Mouse (Mus musculus) MN1 (cell line): ENCODE measurements around the gene Muc13.

Source experiments
- DNase-seq: peaks from one replicate; pipeline ENCODE4 v3.0.0-alpha.2; 2016; ENCODE audit warnings: low spot score

Muc13 gene

DNA sequence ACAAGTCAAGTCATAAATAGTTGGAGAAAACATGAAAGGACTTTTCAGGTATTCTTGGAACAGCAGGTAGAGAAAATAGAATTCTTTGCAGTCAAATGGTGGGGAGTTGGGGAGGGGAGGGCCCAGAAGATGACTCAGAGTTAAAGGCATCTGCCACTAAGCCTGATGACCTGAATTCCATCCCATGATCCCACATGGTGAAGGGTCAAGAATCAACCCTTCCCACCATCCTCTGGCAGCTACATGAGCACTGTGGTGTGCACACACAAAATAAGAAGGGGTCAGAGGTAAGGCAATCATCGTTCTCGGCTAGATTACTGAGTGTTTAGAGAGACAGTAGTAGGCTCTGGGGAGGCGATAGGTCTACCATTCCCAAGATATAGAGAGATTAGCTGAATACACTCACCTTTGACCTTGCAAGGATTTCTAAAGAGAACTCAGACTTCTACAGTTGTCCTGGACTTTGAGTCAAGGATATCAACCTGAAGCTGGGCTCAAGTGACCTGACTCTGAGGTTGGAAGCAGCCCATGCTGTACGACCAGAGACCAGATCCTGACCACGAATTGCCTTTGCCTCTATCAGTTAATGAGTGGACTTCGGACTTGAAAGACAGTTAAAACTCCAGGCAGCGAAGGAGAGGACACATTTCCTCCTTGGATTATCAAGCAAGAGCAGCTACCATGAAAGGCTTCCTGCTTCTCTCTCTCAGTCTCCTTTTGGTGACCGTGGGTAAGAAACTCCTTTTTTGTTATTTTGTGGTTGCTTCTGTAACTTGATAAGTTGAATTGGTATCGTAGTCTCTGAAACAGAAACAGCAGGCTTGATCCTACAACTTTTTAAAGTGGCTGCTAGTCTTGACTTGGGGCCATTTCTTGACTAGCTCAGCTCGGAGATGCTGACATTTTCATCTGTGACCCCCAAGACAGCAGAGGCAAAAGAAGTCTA is at the start of gene Muc13:
TSS of gene Muc13 (plus strand) at position 192 of the 946 bp plus-strand sequence.
- DNase-seq, result no peak

DNA sequence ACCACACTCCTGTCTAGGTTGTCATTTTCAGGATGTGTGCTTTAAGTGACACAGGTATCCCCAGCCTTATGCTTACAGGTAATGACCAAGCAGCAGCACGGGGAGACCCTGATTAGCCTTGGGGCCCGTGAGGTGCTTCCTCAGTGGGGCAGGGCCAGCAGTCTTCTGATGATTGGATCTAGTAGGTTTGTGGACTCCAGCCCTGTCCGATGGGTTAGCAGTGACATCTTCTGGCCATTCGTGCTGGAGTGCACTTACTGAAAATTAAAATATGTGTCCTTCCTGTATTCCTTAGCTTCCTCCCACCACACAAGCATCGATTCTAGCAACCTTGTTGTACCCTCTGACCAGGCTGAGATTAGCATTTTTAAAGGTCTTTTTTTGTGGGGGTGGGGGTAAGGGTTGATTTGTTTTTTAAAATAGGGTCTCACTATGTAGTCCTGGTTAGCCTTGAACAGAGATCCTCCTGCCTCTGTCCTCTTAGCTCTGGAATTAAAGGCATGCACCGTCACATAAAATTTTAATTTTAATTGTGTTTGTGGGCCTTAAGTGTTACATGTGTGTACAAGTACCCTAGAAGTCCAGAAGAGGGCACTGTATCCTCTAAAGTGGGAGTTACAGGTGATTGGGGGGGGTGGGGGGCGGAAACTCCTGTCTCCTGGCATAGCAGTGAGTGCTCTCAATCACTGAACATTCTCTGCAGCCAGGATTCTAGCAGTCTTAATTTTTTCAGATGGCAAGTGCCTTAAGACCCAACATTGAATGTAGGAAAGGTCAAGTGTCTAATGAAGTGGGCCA is 49.0 kb upstream of the Muc13 start:
- peak; percentile 36 for DNase-seq

DNA sequence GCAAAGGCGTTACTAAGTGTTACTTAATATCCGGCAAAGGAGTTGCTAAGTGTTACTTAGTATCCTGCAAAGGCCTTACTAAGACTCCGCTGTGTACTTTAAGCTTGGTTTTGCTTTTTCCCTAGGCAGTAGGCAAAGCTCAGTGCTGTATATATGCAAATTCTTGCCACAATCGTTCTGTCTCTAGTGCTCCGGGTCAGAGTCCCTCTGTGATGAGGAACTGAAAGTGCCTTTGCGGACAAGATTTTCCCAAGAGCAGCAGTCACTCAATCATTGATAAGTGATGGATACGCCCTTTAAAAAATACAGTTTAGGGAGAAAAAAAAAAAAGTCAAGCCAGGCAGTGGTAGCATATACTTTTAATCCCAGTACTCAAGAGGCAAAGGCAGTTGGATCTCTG is 48.4 kb upstream of the Muc13 start:
- DNase-seq, result no peak

DNA sequence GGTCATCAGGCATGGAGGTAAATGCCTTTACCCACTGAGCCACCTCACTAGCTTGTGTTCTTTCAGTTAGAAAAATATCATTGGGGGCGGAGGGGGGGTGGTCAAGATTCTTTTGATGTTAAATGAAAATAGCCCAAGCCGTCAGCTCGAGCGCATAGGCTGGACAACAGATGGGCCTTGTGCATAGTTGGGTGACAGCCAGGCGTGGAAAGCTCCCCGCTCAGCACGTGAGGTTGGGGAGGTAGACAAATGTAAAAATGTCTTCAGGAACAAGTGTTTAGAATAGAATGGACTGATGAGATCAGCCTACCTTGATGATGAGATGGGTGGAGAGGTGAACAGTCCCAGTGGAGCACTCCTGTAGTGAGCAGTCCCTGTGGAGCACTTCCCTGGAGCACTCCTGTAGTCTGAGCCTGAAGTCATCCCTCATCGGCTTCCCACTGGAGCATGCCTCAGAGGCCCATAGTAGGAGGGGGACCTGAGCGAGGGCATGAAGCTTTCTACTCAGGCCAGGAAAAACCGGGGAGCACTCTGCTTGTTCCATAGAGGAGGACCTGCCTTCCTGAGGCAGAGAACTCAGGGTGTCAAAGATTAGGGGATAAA is 47.7 kb upstream of the Muc13 start:
- DNase-seq, result no peak

DNA sequence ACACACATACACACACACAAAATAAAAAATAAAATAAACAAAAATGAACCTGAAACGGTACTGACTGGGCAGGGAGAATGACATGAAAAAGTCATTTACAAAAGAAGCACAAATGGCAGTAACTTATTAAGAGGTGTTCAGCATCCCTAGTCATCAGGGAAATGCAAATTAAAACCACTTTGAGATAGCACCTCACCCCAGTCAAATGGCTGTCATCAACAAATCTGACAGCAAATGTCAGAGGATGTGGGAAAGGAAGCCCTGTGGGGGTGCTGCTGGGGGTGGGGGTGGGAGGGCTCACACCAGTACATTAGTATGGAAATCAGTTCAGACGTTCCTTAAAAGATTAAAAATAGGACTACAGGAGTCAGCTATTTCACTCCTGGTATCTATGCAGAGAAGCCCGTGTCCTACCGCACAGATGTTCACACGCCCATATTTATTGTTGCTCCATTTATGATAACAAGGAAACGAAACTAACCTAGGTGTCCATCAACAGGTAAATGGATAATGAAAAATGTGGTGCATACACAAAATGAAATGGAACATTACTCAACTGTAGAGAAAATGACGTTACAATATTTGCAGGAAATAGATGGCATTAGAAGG is 46.4 kb upstream of the Muc13 start:
- no peak for DNase-seq

DNA sequence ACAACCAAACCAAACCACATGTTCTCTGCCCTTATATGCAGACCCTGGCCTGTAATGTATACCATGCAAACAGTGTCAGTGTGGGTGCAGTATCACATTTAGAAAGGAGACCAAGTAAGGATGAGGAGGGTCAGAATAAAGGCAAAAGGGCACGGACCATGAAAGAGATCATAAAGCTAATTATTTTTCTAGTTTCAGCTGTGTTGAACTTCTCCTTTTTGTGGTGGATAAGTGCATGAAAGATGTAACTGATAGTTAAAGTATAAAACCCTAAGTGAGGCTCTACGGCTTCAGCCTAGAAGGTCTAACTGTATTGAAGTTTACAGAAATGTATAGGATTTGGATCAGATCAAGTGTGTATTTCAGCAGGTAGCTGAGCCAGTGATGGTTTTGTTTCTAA is 45.8 kb upstream of the Muc13 start:
- no peak for DNase-seq

DNA sequence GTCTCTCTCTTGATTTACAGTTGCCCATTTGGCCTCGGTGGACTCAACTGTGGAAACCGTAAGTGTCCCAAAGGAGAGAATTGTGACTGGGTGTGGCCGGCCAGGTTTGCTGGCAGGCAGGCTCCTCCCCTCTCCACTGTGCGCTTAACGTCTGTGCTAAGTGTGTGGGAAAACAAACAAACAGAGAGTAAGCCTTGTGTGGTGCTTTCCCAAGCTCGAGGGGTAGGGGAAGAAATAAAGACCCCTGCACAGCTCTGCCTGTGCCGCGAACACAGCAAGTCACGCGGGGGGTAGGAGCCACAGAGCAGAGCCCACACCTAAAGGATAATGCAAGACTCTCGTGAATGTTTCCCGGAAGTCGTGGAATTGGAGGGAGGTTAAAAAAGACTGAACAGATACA is 42.7 kb upstream of the Muc13 start:
- no peak for DNase-seq

DNA sequence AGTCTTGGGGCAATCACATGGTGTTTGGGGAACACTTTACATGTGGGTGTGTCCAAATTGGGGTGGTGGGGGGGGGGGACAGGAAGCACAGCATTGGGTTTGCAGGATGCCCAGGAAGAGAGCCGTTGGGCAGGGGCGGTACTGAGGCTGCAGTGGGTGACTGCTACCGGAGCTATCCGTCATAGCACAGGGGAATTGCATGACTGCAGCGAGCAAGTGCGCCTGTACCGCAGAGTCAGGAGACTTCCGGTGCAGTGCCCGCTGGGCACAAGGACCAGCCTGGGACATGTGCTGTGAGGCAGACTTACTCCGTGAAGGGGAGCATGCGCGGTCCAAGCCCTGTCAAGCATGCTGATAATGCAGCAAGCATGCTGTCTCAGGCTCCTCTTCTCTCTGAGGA is 42.2 kb upstream of the Muc13 start:
- DNase-seq, result no peak

DNA sequence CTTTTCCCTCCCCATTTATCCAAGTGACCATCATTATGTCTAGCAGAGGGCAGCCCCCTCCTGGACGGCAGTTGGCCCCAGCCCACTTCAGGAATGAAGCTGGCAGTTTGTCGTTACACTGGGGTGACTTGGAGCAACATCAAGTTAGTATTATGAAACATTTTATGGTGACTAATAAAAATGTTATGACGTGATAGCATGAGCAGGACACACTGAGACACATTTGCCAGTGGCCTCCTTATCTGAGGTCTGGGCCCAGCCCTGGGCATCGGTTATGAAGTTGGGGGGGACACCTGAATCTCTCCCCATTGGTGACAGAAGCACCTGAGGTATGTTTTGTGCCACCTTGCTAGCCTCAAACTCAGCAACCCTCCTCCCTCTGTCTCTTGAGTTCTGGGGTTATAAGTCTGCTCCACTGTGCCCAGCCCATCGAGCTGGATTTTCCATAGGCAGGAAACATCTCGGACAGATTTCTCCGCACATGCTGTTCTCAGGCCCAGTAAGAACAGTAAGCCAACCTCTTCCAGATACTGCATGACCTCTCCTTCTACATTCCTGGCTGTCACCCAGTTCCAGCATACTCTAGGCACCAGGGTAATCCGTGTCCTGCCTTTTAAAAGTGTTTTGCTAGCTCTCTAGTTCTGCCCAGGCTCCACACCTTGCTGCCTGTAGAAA is 40.8 kb upstream of the Muc13 start:
- no peak for DNase-seq

DNA sequence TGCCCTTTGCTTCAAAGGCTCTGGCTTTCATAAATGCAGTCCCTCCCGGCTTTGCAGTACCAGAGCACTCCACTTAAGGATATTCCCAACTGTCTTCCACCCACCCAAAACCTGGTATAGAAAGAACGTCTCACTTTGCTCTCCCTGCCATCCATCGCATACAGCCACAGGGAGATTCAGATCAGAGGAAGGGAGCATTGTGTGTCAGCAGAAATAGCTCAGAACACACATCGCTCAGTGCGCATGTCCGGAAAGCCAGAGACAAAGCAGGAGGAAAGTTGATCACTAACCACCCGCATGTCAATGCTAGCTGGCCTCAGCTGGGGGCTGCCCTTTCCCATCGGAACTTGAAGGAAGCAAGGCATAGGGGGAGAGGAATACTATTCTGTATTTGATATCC is 38.5 kb upstream of the Muc13 start:
- no peak for DNase-seq

DNA sequence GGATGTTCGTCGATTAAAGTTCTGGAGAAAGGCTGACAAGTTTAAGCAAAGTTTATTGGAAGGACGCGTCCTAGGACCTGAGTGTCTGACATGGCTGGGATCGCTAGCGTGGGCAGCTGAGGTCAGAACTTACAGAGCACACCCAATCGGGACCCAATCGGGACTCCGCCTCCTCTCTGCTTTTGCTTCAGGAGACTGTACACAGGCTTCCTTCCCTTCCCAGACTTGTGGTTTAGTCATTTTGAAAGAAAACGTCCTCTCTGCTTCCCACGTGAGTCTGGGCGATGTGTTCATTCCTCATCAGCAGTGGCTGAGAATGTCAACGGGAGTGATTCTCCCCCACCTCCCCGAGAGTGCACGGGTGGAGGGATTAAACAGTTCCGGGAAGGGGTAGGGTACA is 37.9 kb upstream of the Muc13 start:
- no peak for DNase-seq

DNA sequence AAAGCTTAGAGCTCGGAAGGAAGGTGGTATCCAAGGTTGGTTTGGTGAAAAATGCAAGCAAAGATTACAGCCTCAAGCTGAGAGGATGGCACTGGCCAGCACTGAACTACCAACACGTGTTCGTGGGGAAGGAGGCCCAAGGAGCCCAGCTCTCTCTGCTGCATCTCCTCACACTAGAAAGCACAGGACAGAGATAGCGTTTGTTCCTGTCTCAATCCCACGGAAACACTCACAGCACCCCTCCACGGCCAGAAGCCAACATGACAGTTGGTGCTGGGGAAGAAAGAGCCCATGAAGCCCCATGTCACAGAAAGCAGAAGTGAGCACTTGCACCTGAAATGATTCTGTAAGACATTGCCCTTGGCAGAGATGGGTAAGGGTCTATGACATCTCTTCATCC is 37.4 kb upstream of the Muc13 start:
- no peak for DNase-seq

DNA sequence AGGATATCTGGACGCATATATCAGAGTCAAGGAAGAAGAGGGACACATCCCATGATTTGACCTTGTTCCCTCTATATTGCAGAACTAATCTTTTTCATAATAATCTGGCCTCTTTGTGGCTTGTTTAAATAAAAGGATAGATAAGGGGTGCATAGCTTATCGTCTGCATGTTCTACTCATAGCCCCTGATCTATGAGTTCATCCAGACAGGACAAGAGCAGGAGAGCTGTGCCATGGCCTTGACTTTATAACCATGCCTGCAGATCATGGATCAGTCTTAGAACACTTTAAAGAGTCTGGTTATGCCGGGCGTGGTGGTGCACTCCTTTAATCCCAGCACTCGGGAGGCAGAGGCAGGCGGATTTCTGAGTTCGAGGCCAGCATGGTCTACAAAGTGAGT is 34.6 kb upstream of the Muc13 start:
- DNase-seq, result no peak

DNA sequence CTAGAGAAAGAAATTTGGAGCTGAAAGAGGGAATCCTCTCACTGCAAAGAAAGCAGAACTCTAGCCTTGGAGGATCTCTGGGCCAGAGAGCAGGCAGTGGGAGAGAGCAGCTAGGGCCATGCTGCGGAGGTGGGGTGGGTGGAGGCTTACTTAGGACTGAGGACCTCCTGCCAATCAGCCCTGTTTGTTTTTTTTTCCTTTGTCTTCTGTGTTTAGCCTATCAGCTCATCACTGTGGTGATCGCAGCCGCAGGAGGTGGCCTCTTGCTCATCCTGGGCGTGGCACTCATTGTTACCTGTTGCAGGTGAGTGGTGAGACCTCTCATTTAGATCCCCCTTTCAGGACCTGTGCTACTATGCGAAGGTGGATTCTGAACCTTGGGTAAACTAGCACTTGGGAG is 33.3 kb upstream of the Muc13 start:
- no peak for DNase-seq

DNA sequence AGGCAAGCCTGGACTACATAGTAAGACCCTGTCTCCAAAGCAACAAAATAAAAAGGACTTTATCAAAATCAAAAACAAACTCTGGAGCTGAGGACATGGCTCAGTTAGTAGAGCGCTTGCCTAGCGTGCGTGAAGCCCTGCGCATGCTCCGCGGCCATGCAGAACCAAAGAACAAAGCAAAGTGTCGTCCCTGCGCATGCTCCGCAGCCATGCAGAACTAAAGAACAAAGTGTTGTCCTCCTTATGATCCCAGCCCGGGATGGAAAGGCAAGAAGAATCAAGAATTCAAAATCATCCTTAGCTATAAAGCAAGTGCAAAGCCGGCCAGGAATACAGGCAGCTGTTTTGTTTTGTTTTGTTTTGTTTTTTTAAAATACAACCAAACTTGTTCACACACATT is 32.8 kb upstream of the Muc13 start:
- DNase-seq, result no peak

DNA sequence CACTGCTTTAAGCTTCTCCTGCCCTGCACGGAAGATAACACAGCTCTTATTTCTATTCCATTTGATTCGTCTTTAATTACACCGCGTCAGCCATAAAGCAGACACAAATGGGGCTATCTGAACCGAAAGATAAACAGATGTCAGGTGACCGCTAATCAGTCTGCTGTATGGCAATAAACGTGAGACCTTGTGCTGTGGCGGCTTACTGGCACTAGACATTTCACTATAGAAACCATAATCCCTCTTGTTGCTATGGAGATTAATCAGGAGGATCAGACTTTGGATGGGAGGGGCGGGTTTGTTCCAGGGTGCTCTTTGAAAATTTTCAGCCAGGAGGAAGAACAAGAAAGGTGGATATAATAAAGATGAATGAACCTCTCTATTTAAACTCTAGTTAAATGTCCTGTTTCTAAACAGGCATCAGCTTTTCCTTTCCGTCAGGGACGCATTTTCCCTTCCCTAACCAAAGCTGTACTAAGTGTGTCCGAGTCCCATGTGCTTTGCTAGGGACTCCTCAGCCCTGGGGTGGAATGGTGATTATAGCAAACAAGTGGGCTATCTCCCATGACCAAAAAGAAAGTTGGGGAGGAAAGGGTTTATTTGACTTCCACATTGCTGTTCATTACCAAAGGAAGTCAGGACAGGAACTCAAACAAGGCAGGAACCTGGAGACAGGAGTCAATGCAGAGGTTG is 29.2 kb upstream of the Muc13 start:
- DNase-seq, result peak; percentile 12

DNA sequence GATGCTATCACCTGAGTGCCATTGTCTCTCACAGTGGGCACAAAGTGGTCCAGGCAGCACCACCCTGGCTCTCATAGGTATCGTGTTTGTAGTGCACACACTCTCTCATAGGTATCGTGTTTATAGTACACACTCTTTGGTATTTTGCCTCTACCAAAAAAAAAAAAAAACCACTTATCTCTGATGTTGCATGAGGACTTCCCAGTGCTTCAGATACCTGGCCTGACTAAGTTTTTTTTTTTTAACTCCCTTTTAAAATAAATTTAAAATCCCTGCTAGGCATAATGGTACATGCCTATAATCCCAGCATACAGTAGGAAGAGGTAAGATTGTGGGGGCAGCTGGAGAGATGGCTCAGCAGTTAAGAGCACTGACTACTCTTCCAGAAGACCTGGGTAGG is 28.4 kb upstream of the Muc13 start:
- DNase-seq, result no peak

DNA sequence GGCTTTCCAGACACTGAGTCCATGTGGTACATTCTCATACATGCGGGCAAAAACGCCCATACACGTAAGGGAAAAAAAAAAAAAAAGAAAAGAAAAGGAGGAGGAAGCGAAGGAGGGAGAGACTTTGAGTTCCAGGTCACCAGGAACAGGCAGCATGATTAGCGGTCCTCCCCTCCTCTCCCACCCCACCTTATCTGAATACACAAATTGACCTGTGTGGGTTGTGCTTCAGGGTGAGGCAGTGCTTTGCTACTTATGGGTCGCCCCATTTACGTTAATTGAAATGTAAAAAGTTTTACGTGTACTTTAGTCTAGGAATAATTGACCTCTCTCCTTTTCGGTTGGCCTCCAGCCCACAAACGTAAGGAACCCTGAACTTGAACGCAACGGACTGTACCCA is 27.5 kb upstream of the Muc13 start:
- no peak for DNase-seq

DNA sequence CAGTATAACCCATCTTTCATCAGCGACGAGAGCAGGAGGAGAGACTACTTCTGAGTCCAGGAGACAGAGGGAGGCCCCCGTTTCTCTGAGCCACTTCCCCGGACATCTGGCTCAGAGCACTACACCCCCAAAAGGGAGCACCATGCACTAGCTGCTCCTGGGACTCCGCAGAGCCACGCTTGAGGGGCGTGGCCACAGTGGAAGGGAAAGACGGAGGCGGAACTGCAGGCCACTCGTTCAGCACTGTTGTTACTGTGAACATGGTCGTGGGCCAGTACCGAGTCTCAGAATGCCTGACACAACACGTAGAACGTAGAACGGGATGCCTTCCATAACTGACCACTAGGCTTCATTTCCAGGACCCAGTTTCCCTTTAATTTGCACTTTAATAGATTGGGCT is 27.1 kb upstream of the Muc13 start:
- DNase-seq, result no peak

DNA sequence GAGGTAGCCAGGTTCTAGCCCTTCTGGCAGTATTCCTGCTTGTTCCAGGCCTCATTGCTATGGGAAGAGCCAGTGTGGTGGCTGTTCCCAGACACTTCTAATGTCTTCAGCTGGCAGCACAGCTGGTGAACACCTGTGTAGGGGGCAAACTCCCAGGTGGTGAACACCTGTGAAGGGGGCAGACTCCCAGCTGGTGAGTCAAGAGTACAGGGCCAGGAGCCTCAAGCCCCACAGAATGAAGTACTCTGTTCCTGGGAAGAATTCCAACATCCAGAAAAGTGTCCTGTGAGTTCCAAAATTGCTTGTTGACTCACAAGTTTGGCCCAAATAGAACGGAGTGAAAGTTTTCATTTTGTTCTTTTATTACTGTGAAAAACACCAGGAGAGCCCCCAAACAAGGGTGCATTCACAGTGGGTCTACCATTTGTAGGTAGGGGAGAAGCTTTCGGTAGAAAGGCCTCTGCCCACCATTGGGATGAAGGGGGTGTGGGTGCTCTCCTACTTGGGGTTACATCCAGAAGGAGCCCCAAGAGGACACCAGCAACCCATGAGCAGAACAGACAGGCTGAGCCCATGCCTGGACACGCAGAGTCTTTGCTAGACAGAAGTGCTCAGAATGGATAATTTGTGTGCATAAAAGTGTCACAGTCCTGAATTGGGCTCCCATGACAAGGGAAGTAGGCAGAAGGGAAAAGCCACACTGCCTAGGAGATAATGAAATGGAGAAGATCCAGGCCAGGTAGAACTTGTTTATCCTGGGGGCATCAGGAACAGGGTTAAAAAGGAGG is 25.2 kb upstream of the Muc13 start:
- DNase-seq, result no peak
